Mouse (Mus musculus) adrenal gland, postnatal 25 days (tissue): ENCODE results near the gene Baiap2. TPM values are rescaled to one million over a fixed set of nuclear protein-coding genes. Genes with fewer than 3 reads are reported as not detected.

Source experiments
- DNase-seq: peaks from one replicate; pipeline ENCODE4 v3.0.0; 2021; ENCODE audit warnings: mixed read lengths
- total RNA-seq: library from RNA; stranded (reverse); gene quantifications from 2 replicates; pipeline ENCODE4 v1.2.3, GENCODE M21; 2021

Gene Baiap2
- total RNA-seq, 1 experiment from 2014 or later, result 12.0 TPM

GRCm38 (mm10) chr11:120012702-120013101 lies 70.1 kb downstream of the Baiap2 start:
- no peak for DNase-seq

GRCm38 (mm10) chr11:120013174-120013711 lies 70.7 kb downstream of the Baiap2 start:
- DNase-seq, result peak; percentile 78

- no peak for DNase-seq
Observed at GRCm38 (mm10) chr11:120014758-120015157, 72.2 kb downstream of the Baiap2 start.

GRCm38 (mm10) chr11:120017011-120017410 lies 74.4 kb downstream of the Baiap2 start:
- no peak for DNase-seq

DNA sequence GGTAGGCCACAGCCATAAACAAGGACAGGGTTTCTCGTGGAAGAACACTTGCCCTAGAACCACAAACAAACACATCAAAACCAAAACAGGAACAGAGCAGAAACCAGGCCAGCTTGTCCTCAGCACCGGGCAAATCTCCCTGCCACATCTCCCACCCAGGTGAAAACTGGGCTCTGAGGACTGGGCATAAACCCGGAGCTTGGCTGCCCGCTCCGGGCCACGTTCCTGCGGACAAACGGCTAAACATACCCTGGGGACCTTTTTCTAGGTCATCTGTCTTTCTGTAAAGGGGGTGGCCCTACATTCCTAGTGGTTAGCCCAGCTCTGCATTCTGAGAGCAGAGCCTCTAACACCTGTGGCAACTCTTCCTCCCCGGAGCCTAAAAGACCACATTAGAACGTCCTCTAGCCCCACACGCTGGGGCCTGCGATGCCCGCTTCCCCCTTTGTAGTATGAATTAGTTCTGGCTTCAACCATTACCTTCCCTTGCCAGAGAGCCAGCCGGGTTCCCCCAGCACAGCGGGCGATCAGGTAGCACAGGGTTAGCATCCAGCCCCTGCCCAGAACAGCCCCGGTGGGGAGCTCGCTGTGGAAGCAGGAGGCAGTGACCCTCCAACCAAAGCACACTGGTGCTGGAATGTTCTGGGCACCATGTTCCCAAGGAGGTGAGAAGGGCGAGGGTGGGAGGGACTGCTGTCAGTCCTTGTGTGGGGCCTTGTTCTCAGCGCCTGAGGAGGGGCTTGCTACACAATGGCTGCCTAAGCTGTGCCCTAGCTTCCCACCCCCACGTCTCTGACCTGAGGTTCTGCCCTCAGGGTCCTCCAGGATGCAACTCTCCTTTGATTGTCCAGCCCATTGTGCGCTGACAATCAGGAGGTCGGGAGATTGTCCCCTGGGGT lies 77.2 kb downstream of the Baiap2 start:
- DNase-seq, result no peak

GRCm38 (mm10) chr11:120021367-120021766 lies 78.8 kb downstream of the Baiap2 start:
- no peak for DNase-seq

DNA sequence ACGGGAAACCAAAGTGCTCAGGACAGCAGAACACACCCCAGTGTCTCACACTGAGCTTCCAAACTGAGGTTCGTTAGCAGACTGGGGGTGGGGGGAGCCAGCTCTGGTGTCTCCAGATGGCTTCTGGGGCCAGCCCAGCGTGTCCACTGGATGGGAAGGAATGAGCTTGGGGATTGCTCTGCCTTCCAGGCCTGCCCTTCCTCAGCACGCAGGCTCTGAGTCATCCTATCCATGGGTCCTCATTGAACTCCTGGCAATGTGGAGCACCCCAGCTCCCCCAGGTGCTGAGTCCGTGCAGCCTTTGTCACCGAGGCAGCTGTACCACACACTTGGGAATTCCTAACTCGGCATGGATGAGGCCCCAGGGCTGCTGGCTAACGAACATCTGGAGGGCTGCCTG lies 79.7 kb downstream of the Baiap2 start:
- no peak for DNase-seq

GRCm38 (mm10) chr11:120022841-120023240 lies 80.3 kb downstream of the Baiap2 start:
- no peak for DNase-seq

GRCm38 (mm10) chr11:120026941-120027340 lies 84.4 kb downstream of the Baiap2 start:
- DNase-seq, result no peak

GRCm38 (mm10) chr11:120028319-120029092 lies 85.9 kb downstream of the Baiap2 start:
- DNase-seq, result no peak

DNA sequence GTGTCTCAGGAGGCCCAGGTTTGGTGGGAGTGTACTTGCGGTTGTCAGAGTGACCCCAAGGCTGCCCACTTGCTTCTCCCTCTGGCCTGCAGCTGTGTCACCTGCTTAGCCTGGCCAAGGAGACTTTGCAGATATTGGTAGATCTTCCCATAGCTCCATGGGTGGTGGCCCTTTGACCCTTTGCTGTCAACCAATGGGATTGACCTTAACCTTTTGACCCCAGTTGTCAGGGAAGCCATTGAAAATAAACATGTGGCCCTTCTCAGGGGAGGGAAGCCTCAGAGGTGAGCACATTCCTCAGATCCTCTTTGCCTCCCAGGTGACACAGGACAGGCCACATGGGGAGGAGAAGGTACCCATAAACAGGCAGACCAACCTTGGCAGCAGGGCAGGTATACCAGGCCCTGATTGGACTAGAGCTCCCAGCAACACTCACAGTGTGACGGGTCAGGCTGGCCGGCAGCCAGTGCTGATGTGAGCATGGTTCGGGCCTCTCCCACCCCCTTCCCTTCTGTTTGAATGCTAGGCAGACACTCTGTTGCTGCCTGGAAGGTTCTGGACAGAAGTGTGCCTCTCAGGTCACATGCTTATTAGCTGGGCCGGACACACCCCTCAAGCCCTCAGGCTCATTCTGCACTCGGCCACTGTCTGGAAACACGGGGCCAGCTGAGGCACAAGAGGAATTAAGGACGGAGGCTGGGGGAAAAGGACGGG lies 87.0 kb downstream of the Baiap2 start:
- DNase-seq, result no peak

DNA sequence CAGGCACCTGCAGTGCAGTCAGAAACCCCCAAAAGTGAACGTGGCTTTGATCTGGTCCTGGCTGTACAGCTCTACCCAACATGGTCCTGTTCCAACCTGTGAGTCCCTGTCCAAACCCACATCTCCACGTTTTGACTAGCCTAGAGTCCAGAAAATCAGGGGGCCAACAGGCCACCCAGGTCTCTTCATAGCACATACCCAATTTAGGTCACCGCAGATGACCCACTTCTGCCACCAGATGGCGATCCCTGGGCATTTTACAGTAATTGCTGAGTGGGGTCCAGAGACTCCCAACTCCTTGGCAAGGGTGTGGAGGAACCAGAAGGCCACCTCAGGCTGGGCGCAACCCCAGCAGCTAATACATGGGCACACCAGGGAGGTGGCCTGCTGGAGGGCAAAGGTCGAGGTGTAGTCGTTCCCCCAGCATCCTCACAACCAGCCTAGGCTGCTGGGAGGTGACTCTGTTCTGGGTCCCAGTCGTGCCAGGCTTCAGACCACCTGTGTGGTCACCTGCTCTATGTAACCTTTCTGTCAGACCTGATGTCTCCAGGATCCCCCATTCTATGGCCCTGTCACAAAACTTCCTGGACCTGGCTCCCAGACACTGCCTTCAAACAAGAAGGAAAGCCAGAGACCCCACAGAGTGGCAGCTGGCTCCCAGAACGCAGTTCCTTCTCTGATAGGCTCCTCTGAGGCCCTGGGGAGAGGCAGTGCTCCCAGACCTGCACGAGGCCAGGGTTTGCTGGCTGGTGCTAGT lies 87.8 kb downstream of the Baiap2 start:
- peak; percentile 50 for DNase-seq

DNA sequence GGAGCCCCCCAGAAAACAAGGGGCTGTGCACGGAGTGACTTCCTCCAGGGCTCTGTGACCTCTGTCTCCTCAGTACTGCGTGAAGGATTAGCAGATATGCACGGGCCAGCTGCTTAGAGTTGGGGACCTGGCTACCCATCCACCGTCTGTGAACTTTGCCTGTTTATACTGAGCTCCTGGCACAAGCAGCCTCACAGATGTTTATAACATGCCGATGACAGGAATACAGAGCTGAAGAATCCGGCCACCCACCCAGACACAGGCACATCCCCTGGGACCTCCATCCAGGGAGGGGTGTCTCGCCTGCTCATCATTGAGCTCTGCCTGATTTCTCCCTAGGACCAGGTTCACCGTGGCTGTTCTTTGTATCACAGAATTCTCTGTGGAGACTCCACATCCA lies 89.5 kb downstream of the Baiap2 start:
- DNase-seq, result no peak

GRCm38 (mm10) chr11:120033473-120033872 lies 90.9 kb downstream of the Baiap2 start:
- DNase-seq, result no peak

GRCm38 (mm10) chr11:120034306-120034705 lies 91.7 kb downstream of the Baiap2 start:
- no peak for DNase-seq

- no peak for DNase-seq
Observed at GRCm38 (mm10) chr11:120034762-120035161, 92.2 kb downstream of the Baiap2 start.

GRCm38 (mm10) chr11:120039581-120039980 lies 97.0 kb downstream of the Baiap2 start:
- DNase-seq, result no peak

- DNase-seq, result no peak
Observed at GRCm38 (mm10) chr11:120040440-120040839, 97.9 kb downstream of the Baiap2 start.

GRCm38 (mm10) chr11:120041191-120042123 lies 98.9 kb downstream of the Baiap2 start:
- peak; percentile 55 for DNase-seq

- no peak for DNase-seq
Observed at GRCm38 (mm10) chr11:120042141-120042838, 99.7 kb downstream of the Baiap2 start.
